Mouse (Mus musculus): ENCODE measurements at regions not wholly inside any gene's neighbourhood (a gene's known extent, or its start where the extent isn't known, plus 50 kb on each side); places are given as distances from the start of the nearest gene placed in this dataset.
A peak's percentile ranks its signal among the peaks of the same experiment; 100 is the strongest.

- no peak overlapping the region for H3K4me3 ChIP-seq (ENCODE audit: insufficient read depth, low read depth, low read length)
- no peaks in the 10 kb centered on the region for H3K4me1 ChIP-seq (ENCODE audit: control insufficient read depth, insufficient read depth, insufficient read length, low read length)
- no peak overlapping the region for H3K27ac ChIP-seq (replicated peaks; ENCODE audit: low read depth, low read length)
Measured at GRCm38 (mm10) chr3:17772886-17773285, 175.3 kb upstream of the Cypt12 start.

GRCm38 (mm10) chr3:17779152-17779551, 169.1 kb upstream of the Cypt12 start:
- no peaks in the 10 kb centered on the region for H3K4me1 ChIP-seq (ENCODE audit: control insufficient read depth, insufficient read depth, insufficient read length, low read length)
- no peak overlapping the region for H3K27ac ChIP-seq (replicated peaks; ENCODE audit: low read depth, low read length)
- H3K4me3 ChIP-seq (ENCODE audit: insufficient read depth, low read depth, low read length): no peak overlapping the region

GRCm38 (mm10) chr3:17784076-17784475, 164.1 kb upstream of the Cypt12 start:
- Histone ChIP-seq H3K4me3 (ENCODE audit: insufficient read depth, low read depth, low read length) (no peak overlapping the region), H3K4me1 (ENCODE audit: control insufficient read depth, insufficient read depth, insufficient read length, low read length) (0 out of 2 replicates have a peak, but pooled peaks cover 2% of the 10 kb centered on the region), H3K27ac (replicated peaks; ENCODE audit: low read depth, low read length) (no peak overlapping the region)

DNA sequence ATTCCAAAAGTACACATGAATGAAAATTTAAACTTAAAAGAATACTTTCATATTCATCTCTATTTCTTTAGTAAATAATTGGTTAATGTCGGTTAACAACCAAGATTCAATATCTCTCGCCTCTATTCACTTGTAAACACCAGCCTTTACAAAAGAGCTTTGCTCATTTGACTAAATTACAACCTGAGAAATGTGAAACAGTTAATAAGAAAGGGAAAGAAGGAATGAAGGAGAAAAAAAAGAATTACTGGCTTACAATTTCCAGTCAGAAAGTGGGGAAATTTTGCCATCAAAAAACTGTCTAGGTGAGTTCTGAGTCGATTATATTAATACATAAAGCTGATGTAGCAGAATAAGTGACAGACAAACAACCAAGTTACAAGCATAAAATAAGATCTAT, 163.6 kb upstream of the Cypt12 start:
- 0 out of 2 replicates have a peak, but pooled peaks cover 2% of the 10 kb centered on the region for H3K4me1 ChIP-seq (ENCODE audit: control insufficient read depth, insufficient read depth, insufficient read length, low read length)
- H3K4me3 ChIP-seq (ENCODE audit: insufficient read depth, low read depth, low read length): no peak overlapping the region
- H3K27ac ChIP-seq (replicated peaks; ENCODE audit: low read depth, low read length): no peak overlapping the region

DNA sequence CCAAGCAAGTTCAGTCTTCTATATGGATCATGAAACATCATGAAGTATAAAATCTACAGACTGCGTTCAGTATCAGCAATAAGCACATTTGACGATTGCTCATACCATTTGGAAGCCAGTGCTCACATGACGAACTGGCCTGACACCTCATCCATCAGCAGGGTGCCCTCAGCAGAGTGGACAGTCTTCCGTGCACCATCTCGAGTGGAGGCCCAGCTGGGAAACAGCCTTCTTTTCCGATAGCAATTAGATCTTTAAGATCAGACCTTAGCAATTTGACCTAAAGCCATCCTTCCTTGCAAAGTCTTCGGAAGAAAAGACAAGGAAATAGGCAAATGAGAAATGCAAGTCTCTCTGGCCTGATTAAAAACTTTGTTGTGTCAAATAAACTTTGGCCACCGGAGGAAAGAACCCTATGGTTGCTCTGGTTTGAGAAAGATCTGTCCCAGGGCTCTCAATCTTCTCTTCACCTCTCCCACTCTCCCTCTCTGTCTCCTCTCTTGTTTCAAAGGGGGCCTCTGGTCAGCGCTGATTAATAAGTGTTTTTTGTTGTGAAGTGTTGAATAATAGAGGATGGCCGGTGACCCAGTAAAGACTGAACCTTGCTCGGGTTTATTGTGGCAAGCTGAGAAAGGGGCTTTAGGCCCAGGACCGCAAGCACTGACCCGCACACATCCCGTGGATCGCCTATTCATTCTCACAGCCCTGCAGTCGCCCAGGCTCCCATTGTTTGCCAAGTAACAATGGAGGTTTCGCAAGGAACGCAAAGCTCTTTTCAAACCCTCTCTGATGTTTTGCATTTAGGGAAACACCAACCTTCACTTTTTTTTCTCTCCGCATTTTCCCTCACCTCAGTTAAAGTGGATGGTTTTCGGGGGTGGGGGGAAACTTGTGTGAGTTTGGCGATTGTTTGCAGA, 162.8 kb upstream of the Cypt12 start:
- H3K27ac ChIP-seq (replicated peaks; ENCODE audit: low read depth, low read length): no peak overlapping the region
- H3K4me3 ChIP-seq (ENCODE audit: insufficient read depth, low read depth, low read length): peak overlapping the region; percentile 34; the same call in 1 of the 2 replicates
- H3K4me1 ChIP-seq (ENCODE audit: control insufficient read depth, insufficient read depth, insufficient read length, low read length): 0 out of 2 replicates have a peak, but pooled peaks cover 2% of the 10 kb centered on the region

- Histone ChIP-seq H3K27ac (replicated peaks; ENCODE audit: low read depth, low read length) (no peak overlapping the region), H3K4me1 (ENCODE audit: control insufficient read depth, insufficient read depth, insufficient read length, low read length) (0 out of 2 replicates have a peak, but pooled peaks cover 2% of the 10 kb centered on the region), H3K4me3 (ENCODE audit: insufficient read depth, low read depth, low read length) (peak overlapping the region; percentile 34)
Measured at GRCm38 (mm10) chr3:17786023-17786720, 162.0 kb upstream of the Cypt12 start.

- H3K27ac ChIP-seq (replicated peaks; ENCODE audit: low read depth, low read length): no peak overlapping the region
- peak overlapping the region; percentile 34 for H3K4me3 ChIP-seq (ENCODE audit: insufficient read depth, low read depth, low read length)
- 0 out of 2 replicates have a peak, but pooled peaks cover 2% of the 10 kb centered on the region for H3K4me1 ChIP-seq (ENCODE audit: control insufficient read depth, insufficient read depth, insufficient read length, low read length)
Measured at GRCm38 (mm10) chr3:17786721-17787442, 161.3 kb upstream of the Cypt12 start.

DNA sequence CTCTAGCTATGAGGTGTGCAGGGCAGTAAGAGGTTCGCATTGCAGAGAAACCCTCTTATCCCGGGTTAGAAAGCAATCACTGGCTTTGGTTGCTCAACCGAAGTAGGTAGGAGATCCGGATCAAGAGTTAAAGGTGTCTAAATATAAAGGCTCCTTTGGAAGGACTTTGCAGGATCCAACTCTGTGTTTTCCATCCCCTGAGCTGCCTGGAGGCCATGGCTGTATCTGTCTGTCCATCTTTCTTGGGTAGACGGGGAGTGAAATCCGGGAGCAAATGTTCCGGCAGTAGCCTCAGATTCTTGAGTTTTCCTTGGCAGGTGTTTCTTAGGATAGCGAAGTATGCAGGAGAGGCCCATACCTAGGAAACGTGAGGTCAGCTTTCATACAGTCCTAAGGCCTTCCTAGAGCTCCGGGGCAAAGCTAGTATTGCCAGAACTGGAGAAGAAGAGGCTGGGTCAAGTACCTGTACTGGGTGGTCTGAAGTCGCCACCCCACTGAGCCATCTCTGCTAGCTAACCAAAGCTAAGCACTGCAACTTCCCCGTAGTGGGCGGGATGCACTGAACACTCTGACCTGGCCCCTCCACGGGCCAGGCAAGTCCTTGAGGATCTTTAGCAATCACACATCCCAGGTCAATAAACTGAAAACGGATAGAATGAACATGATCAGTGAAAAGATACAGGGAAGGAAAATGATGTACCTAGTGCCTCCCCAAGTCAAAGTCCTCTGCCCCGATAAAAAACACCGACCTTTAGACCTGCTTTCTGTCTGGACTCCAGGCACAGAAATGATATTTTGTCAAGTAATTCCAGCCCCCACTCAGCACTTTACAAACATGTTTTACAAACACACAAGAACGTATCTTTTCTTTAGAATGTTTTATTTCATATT, 160.5 kb upstream of the Cypt12 start:
- 0 out of 2 replicates have a peak, but pooled peaks cover 2% of the 10 kb centered on the region for H3K4me1 ChIP-seq (ENCODE audit: control insufficient read depth, insufficient read depth, insufficient read length, low read length)
- H3K27ac ChIP-seq (replicated peaks; ENCODE audit: low read depth, low read length): no peak overlapping the region
- no peak overlapping the region for H3K4me3 ChIP-seq (ENCODE audit: insufficient read depth, low read depth, low read length)

DNA sequence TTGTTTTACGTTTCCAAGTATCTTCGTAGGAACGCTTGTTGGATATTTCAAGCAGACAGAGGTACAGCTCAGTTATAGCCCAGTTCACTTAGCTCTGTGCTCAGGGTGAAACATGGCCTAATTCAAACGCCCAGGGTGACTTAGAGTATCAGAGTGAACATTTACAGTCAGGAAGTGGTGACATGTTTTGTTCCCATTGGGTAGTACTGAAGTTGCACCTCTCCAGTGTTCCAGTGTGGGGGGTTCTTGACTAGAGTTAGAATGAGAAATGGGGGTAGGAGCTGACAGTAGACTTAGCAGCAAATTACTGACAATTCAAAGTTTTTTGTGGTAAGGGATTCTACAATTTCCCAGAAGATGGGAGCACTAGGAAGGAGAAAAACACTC, 159.9 kb upstream of the Cypt12 start:
- Histone ChIP-seq H3K27ac (replicated peaks; ENCODE audit: low read depth, low read length) (no peak overlapping the region), H3K4me1 (ENCODE audit: control insufficient read depth, insufficient read depth, insufficient read length, low read length) (0 out of 2 replicates have a peak, but pooled peaks cover 2% of the 10 kb centered on the region), H3K4me3 (ENCODE audit: insufficient read depth, low read depth, low read length) (no peak overlapping the region)

GRCm38 (mm10) chr3:17788778-17789299, 159.4 kb upstream of the Cypt12 start:
- Histone ChIP-seq H3K27ac (replicated peaks; ENCODE audit: low read depth, low read length) (no peak overlapping the region), H3K4me1 (ENCODE audit: control insufficient read depth, insufficient read depth, insufficient read length, low read length) (0 out of 2 replicates have a peak, but pooled peaks cover 2% of the 10 kb centered on the region), H3K4me3 (ENCODE audit: insufficient read depth, low read depth, low read length) (no peak overlapping the region)

DNA sequence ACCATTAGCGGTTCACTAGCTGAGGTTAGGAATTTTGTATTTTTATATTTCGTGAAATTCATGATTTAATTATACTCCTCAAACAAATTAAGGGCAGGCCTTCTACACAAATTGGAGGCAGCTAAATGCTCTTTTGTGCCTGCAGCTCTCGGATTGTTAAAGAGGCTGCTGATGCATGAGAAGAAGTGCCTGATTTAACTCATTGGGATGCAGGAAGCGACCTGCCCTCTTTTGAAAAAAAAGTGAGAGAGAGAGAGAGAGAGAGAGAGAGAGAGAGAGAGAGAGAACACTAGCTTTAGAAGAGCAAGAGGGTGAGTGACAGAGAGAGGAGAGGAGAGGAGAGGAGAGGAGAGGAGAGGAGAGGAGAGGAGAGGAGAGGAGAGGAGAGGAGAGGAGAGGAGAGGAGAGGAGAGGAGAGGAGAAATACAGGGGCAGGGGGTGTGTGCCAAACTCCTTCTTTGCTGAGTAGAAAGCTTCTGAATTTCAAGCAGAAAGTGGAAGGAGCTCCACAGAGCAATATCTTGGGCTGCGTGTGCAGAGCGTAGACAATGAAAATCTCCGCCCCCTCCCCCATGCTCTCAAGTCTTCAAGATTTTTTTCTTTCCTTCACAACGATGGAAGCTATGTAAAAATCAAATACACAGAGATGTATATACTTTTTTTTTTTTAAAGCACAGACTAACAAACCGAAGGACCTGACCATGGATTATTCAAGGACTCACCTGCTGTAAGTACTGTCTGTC, 158.6 kb upstream of the Cypt12 start:
- Histone ChIP-seq H3K4me1 (ENCODE audit: control insufficient read depth, insufficient read depth, insufficient read length, low read length) (0 out of 2 replicates have a peak, but pooled peaks cover 2% of the 10 kb centered on the region), H3K4me3 (ENCODE audit: insufficient read depth, low read depth, low read length) (no peak overlapping the region), H3K27ac (replicated peaks; ENCODE audit: low read depth, low read length) (no peak overlapping the region)

DNA sequence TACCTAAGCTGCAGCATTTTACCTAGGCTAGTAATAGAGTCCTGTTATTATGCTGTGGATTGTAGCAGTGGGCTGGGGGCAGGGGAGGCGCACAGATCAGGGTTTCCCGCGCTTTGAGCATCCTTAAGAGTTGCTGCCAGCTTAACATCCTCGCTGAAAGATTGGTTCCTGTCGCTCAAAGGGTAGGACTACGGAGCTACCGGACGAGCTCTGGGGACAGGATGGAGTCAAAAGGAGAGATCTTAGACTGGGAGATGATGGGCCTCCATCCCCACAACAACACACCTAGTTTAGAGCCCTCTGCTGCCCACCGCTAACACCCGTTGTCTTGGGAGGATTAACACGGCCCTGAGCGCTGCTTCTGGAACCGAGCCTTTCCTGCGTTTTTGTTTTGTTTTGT, 157.9 kb upstream of the Cypt12 start:
- Histone ChIP-seq H3K27ac (replicated peaks; ENCODE audit: low read depth, low read length) (no peak overlapping the region), H3K4me1 (ENCODE audit: control insufficient read depth, insufficient read depth, insufficient read length, low read length) (0 out of 2 replicates have a peak, but pooled peaks cover 2% of the 10 kb centered on the region), H3K4me3 (ENCODE audit: insufficient read depth, low read depth, low read length) (no peak overlapping the region)

GRCm38 (mm10) chr3:17790816-17791215, 157.4 kb upstream of the Cypt12 start:
- Histone ChIP-seq H3K4me3 (ENCODE audit: insufficient read depth, low read depth, low read length) (no peak overlapping the region), H3K27ac (replicated peaks; ENCODE audit: low read depth, low read length) (no peak overlapping the region), H3K4me1 (ENCODE audit: control insufficient read depth, insufficient read depth, insufficient read length, low read length) (0 out of 2 replicates have a peak, but pooled peaks cover 2% of the 10 kb centered on the region)
